Mouse (Mus musculus): ENCODE results near the gene Slc7a6os. TPM values are rescaled to one million over a fixed set of nuclear protein-coding genes. Genes with fewer than 3 reads are reported as not detected.
A peak's percentile ranks its signal among the peaks of the same experiment; 100 is the strongest.

Slc7a6os gene
- total and polyA plus RNA-seq, 2 experiments from 2014 or later: 37.4 to 56.7 TPM

- Histone ChIP-seq H3K27me3 (ENCODE audit: insufficient read depth, low read length) (no peaks in the 10 kb centered on the region), H3K9me3 (ENCODE audit: low read length) (no peaks in the 10 kb centered on the region), H3K4me3 (ENCODE audit: low read length) (peak within 1 kb of the TSS; percentile 78), H3K36me3 (ENCODE audit: insufficient read depth, low read length) (peaks cover 8% of the 10 kb centered on the region; the same call in 1 of the 2 replicates), H3K27ac (peak within 1 kb of the TSS; percentile 91), H3K4me2 (ENCODE audit: low read depth, low read length) (peak within 1 kb of the TSS; percentile 97), H3K4me1 (ENCODE audit: insufficient read depth, low read length) (peaks cover 5% of the 10 kb centered on the region; the same call in 1 of the 2 replicates), H3K9ac (replicated peaks; ENCODE audit: low read length) (peak within 1 kb of the TSS; percentile 74)
- no peak for TF ChIP-seq CTCF (IDR thresholded peaks at IDR 0.05; ENCODE audit: low read depth)
- under 1% methylated on average over 58 of the region's 59 CpGs for WGBS
- peak; percentile 90 for ATAC-seq
- peak; percentile 89 for DNase-seq (ENCODE audit: low spot score)
Measured at GRCm38 (mm10) chr8:106168356-106169016, 42.2 kb downstream of the Slc7a6os start, which contains the start of gene Slc7a6. Slc7a6 (plus strand) TSS chr8:106168857.

GRCm38 (mm10) chr8:106165460-106165859 is 45.3 kb downstream of the Slc7a6os start:
- Histone ChIP-seq H3K27ac (no peak overlapping the region), H3K4me3 (ENCODE audit: low read length) (no peak overlapping the region), H3K36me3 (ENCODE audit: insufficient read depth, low read length) (peaks cover 27% of the 10 kb centered on the region; the same call in 1 of the 2 replicates), H3K9ac (replicated peaks; ENCODE audit: low read length) (no peak overlapping the region), H3K27me3 (ENCODE audit: insufficient read depth, low read length) (no peaks in the 10 kb centered on the region), H3K4me1 (ENCODE audit: insufficient read depth, low read length) (peaks cover 5% of the 10 kb centered on the region; the same call in 1 of the 2 replicates), H3K9me3 (ENCODE audit: low read length) (no peaks in the 10 kb centered on the region), H3K4me2 (ENCODE audit: low read depth, low read length) (no peak overlapping the region)
- TF ChIP-seq CTCF (IDR thresholded peaks at IDR 0.05; ENCODE audit: low read depth): peak; percentile 83
- 49% methylated on average over 4 of the region's 4 CpGs for WGBS
- ATAC-seq (no peak), DNase-seq (ENCODE audit: low spot score) (peak; percentile 70)

GRCm38 (mm10) chr8:106163251-106163650 is 47.5 kb downstream of the Slc7a6os start:
- Histone ChIP-seq H3K9me3 (ENCODE audit: low read length) (no peaks in the 10 kb centered on the region), H3K4me3 (ENCODE audit: low read length) (no peak overlapping the region), H3K27ac (no peak overlapping the region), H3K9ac (replicated peaks; ENCODE audit: low read length) (no peak overlapping the region), H3K4me2 (ENCODE audit: low read depth, low read length) (no peak overlapping the region), H3K27me3 (ENCODE audit: insufficient read depth, low read length) (no peaks in the 10 kb centered on the region), H3K4me1 (ENCODE audit: insufficient read depth, low read length) (peaks cover 3% of the 10 kb centered on the region; the same call in 1 of the 2 replicates), H3K36me3 (ENCODE audit: insufficient read depth, low read length) (peaks cover 27% of the 10 kb centered on the region; the same call in 1 of the 2 replicates)
- ATAC-seq (no peak), DNase-seq (ENCODE audit: low spot score) (no peak)
- WGBS: 93% methylated on average over 9 of the region's 9 CpGs
- TF ChIP-seq CTCF (IDR thresholded peaks at IDR 0.05; ENCODE audit: low read depth): no peak

- no peak for DNase-seq (ENCODE audit: low spot score)
- no peak for ATAC-seq
- Histone ChIP-seq H3K36me3 (ENCODE audit: insufficient read depth, low read length) (peaks cover 31% of the 10 kb centered on the region; the same call in 1 of the 2 replicates), H3K27ac (no peak overlapping the region), H3K4me2 (ENCODE audit: low read depth, low read length) (no peak overlapping the region), H3K4me3 (ENCODE audit: low read length) (no peak overlapping the region), H3K4me1 (ENCODE audit: insufficient read depth, low read length) (no peaks in the 10 kb centered on the region), H3K27me3 (ENCODE audit: insufficient read depth, low read length) (no peaks in the 10 kb centered on the region), H3K9ac (replicated peaks; ENCODE audit: low read length) (no peak overlapping the region), H3K9me3 (ENCODE audit: low read length) (no peaks in the 10 kb centered on the region)
- 91% methylated on average over 6 of the region's 6 CpGs for WGBS
- no peak for TF ChIP-seq CTCF (IDR thresholded peaks at IDR 0.05; ENCODE audit: low read depth)
Measured at GRCm38 (mm10) chr8:106159876-106160275, 50.9 kb downstream of the Slc7a6os start.

GRCm38 (mm10) chr8:106158381-106158780 is 52.4 kb downstream of the Slc7a6os start:
- H3K4me1 ChIP-seq (ENCODE audit: insufficient read depth, low read length): no peaks in the 10 kb centered on the region
- peaks cover 21% of the 10 kb centered on the region; the same call in 1 of the 2 replicates for H3K36me3 ChIP-seq (ENCODE audit: insufficient read depth, low read length)
- no peak for TF ChIP-seq CTCF (IDR thresholded peaks at IDR 0.05; ENCODE audit: low read depth)
- no peak for ATAC-seq
- H3K9ac ChIP-seq (replicated peaks; ENCODE audit: low read length): no peak overlapping the region
- DNase-seq (ENCODE audit: low spot score): no peak
- H3K27ac ChIP-seq: no peak overlapping the region
- no peak overlapping the region for H3K4me2 ChIP-seq (ENCODE audit: low read depth, low read length)
- H3K4me3 ChIP-seq (ENCODE audit: low read length): no peak overlapping the region
- H3K9me3 ChIP-seq (ENCODE audit: low read length): no peaks in the 10 kb centered on the region
- H3K27me3 ChIP-seq (ENCODE audit: insufficient read depth, low read length): no peaks in the 10 kb centered on the region
- WGBS: 90% methylated on average over 10 of the region's 10 CpGs

- H3K27me3 ChIP-seq (ENCODE audit: insufficient read depth, low read length): no peaks in the 10 kb centered on the region
- no peak for DNase-seq (ENCODE audit: low spot score)
- H3K9ac ChIP-seq (replicated peaks; ENCODE audit: low read length): no peak overlapping the region
- no peak overlapping the region for H3K27ac ChIP-seq
- H3K9me3 ChIP-seq (ENCODE audit: low read length): no peaks in the 10 kb centered on the region
- WGBS: 97% methylated on average over 1 of the region's 1 CpGs
- no peak for TF ChIP-seq CTCF (IDR thresholded peaks at IDR 0.05; ENCODE audit: low read depth)
- no peak overlapping the region for H3K4me3 ChIP-seq (ENCODE audit: low read length)
- no peaks in the 10 kb centered on the region for H3K4me1 ChIP-seq (ENCODE audit: insufficient read depth, low read length)
- ATAC-seq: no peak
- peaks cover 12% of the 10 kb centered on the region; the same call in 1 of the 2 replicates for H3K36me3 ChIP-seq (ENCODE audit: insufficient read depth, low read length)
- no peak overlapping the region for H3K4me2 ChIP-seq (ENCODE audit: low read depth, low read length)
Measured at GRCm38 (mm10) chr8:106157419-106157818, 53.3 kb downstream of the Slc7a6os start.

- no peak overlapping the region for H3K27ac ChIP-seq
- TF ChIP-seq CTCF (IDR thresholded peaks at IDR 0.05; ENCODE audit: low read depth): no peak
- no peak for ATAC-seq
- H3K27me3 ChIP-seq (ENCODE audit: insufficient read depth, low read length): no peaks in the 10 kb centered on the region
- H3K4me2 ChIP-seq (ENCODE audit: low read depth, low read length): no peak overlapping the region
- H3K9me3 ChIP-seq (ENCODE audit: low read length): no peaks in the 10 kb centered on the region
- no peak overlapping the region for H3K4me3 ChIP-seq (ENCODE audit: low read length)
- no peak for DNase-seq (ENCODE audit: low spot score)
- H3K9ac ChIP-seq (replicated peaks; ENCODE audit: low read length): no peak overlapping the region
- peaks cover 3% of the 10 kb centered on the region; the same call in 1 of the 2 replicates for H3K36me3 ChIP-seq (ENCODE audit: insufficient read depth, low read length)
- H3K4me1 ChIP-seq (ENCODE audit: insufficient read depth, low read length): peaks cover 11% of the 10 kb centered on the region
- WGBS: 81% methylated on average over 4 of the region's 4 CpGs
Measured at GRCm38 (mm10) chr8:106152876-106153275, 57.9 kb downstream of the Slc7a6os start.

Measured in hindbrain, postnatal 0 days (tissue).